Mouse (Mus musculus): Measurements from ENCODE around the gene Depp1.
"Not testable (repeated sequence)": the region's sequence is repeated elsewhere in the genome, so short reads cannot be mapped to it uniquely, and the experiment has no call there.

Depp1 gene

DNA sequence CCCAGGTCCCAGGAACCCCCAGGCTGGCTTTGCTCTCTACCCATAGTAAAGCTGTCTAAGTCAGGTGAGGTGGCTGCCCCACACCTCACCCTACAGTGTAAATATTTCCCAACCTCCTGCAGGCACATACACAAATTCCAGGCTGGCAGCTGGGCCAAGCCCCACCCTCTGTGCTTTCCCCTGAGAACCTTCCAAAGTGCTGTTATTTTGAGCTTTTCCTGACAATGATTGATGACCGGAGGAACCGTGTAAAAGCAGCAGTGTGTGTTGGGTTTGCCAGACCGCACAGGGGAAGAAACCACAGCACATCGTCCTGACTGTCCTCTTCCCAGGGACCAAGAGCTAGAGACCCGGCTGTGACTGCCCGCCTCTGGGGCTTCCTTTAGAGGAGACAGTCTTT lies at the start of gene Depp1:
Depp1 (plus strand) TSS at position 204 of the 400 bp plus-strand sequence.
- no peak for DNase-seq (ENCODE audit: extremely low spot score, low spot score)

- not testable (repeated sequence) for DNase-seq (ENCODE audit: extremely low spot score, low spot score)
Measured at GRCm38 (mm10) chr6:116600969-116601368, 49.4 kb upstream of the Depp1 start.

DNA sequence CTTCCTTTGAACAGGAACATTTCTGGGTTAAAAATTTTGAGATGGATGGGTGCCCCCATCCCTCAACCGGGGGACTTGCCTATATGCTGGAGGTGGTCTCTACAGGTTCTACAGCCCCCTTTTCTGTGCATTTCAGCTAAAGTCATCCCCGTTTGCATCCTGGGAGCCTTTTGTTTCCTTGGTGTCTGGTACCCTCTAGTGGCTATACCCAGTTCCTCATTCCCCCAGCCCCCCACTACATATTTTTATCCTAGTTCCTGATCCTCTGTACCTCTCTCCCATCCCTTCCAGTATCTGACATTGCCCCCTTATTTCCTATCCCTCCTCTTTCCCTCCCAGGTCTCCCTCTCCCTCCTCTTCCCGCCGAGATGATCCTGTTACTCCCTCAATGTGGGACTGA lies 43.2 kb upstream of the Depp1 start:
- no peak for DNase-seq (ENCODE audit: extremely low spot score, low spot score)

- DNase-seq (ENCODE audit: extremely low spot score, low spot score) = no peak
Measured at GRCm38 (mm10) chr6:116615719-116616118, 34.7 kb upstream of the Depp1 start.

GRCm38 (mm10) chr6:116618073-116618472 lies 32.3 kb upstream of the Depp1 start:
- no peak for DNase-seq (ENCODE audit: extremely low spot score, low spot score)

DNA sequence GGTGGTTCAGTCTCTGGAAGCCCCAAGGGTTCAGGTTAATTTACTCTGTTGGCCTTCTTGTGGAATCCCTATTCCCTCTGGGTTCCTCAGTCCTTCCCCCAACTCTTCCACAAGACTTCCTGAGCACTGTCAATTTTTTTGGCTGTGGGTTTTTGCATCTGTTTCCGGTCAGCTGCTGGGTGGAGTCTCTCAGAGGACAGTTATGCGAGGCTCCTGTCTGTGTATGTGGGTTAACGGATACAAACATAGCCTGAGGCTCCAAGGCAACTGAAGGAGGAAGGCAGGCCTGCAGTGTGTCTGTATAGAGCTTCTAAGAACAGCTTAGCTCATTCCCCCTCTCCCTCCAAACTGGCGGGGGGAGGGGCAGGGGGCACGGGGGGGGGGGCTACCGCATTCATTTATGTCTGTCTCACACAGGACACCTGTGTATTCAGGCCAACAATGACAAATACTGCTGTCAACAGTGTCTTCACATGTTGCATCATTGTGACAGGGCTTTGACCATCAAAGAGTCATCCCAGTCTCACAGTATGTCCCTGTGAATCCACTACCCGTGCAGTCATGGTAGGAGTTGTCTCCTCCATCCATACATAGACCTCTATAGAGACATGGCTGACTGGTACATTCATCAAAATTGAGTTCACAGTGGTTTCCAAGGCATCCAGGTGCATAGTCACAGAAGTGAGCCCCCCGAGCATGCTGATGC lies 28.9 kb upstream of the Depp1 start:
- DNase-seq (ENCODE audit: extremely low spot score, low spot score) = no peak

DNA sequence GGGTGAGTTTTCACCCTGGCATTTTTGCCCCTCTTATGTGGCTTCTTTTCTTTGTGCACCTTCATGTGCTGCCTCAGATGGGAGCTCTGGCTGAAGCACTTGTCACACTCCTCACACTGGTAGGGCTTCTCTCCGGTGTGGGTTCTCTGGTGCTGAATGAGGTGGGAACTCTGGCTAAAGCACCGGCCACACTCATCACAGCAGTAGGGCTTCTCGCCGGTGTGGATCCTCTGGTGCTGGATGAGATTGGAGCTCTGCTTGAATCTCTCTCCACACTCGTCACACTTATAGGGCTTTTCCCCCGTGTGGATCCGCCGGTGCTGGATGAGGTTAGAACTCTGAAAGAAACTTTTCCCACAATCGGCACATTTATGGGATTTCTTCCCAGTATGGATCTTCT lies 24.0 kb upstream of the Depp1 start:
- DNase-seq (ENCODE audit: extremely low spot score, low spot score) = not testable (repeated sequence)

- DNase-seq (ENCODE audit: extremely low spot score, low spot score) = no peak
Measured at GRCm38 (mm10) chr6:116628095-116628494, 22.3 kb upstream of the Depp1 start.

DNA sequence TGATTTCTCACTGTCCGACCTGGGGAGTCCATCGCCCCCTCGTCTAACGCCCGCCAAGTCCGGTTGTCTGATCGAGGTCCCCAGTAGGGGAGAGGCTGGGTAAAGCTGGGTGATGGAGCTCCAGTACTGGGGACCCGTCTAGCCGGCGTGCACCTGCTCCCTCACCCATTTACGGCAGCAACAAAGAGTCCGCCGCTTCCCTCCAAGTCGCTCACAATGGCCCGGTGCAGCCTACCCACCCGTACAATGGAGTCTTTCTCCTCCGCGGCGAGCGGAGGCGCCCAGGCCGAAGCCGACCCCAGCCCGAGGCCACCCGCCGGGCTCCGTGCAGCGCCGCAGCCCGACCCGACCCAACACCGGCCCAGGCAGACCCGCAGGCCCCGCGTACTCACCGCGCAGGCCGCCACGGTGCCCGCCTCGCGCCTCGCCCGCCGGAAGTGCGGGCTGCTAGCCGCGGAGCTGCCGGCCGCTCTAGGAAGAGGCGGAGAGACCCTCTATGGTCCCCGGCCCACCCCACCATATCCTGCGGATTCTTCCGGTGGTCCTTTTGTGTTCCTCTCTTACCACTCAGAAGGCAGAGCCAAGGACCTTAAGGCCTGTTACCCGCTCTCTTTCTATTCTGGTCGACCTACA lies 21.8 kb upstream of the Depp1 start, which contains the start of gene Zfp422:
Zfp422 (minus strand) TSS at position 461 of the 633 bp plus-strand sequence.
- DNase-seq (ENCODE audit: extremely low spot score, low spot score) = peak; percentile 88

DNA sequence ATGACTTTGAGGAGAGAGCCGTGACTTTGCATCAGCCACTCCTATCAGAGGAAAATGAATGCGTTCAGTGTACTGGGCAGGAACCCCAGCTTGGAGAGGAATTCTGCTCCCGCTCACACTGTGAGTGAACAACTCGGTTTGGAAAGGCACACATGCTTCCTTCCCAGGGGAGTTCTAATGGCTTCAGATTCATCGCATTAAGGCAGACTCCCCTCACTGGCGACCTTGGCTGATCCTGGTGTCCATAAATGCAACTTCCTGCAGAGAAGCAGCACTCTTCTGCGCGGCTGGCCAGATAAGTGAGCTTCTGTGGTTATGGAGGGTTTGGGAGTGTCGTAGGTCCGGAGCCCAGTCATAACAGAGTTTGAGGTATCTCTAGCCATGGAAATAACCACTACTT lies 20.6 kb upstream of the Depp1 start:
- DNase-seq (ENCODE audit: extremely low spot score, low spot score) = no peak

DNA sequence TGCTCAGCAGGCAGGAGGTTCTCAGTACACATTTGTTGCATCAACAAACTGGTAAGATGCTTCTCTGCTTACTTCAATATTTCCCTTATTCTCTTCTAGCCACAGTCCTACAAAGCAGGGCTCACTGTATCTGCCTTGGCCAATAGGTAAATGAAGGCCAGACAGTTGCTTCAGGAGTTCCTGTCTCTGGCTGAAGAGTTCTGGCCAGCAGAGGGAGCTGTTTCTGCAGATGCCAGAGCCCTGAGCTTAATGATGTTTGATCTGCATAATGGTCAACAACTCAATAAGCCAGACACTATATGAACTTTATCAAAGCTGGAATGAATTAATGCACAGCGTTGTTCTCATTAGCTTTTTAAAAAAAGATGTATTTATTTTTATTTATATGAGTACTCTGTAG lies 18.3 kb upstream of the Depp1 start:
- peak; percentile 63 for DNase-seq (ENCODE audit: extremely low spot score, low spot score)

GRCm38 (mm10) chr6:116633741-116634695 lies 16.4 kb upstream of the Depp1 start:
- no peak for DNase-seq (ENCODE audit: extremely low spot score, low spot score)

DNA sequence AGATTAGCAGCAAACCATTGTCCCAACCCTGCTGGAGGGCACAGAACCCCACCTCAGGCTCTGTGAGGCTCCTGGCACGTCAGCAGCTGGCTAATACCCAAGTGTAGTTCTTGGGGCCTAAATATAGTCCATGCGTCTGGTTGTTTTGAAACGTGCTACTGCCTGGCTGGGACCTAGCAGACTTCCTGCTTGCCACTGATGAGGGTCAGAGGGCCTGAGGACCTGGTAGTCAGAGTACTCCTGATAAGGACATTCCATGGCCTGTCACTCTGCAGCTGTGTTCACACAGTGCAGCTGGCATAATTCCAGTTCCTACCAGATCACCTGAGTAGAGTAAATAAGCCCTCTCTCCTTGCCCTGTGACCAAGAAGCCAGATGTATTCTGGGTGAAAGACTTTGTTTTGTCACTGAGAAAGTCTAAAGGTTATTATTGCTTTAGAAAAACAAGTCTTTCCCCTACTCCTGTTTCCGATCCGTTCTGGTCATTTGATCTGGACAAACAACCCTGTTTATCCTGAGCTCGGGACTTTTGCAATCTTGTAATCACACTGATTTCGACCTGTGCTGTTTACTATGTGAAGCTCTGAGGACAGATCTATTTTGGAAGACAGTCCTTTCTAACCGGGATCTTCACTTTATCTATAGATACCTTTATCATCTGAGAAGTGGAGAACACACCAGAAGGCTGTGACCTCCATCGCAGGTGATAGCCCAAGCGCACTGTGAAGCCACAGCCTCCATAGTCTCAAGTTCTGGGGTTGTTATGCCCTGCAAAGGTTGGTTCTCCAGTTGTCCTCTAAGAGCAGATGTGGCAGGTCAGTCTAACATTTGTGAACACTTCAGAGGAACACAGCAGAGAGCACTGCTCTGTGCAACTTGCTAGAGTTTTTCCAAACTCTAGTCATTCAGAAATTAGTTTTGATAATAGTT lies 14.9 kb upstream of the Depp1 start:
- no peak for DNase-seq (ENCODE audit: extremely low spot score, low spot score)

GRCm38 (mm10) chr6:116636581-116637235 lies 13.7 kb upstream of the Depp1 start:
- no peak for DNase-seq (ENCODE audit: extremely low spot score, low spot score)

- no peak for DNase-seq (ENCODE audit: extremely low spot score, low spot score)
Measured at GRCm38 (mm10) chr6:116637496-116637895, 12.9 kb upstream of the Depp1 start.

DNA sequence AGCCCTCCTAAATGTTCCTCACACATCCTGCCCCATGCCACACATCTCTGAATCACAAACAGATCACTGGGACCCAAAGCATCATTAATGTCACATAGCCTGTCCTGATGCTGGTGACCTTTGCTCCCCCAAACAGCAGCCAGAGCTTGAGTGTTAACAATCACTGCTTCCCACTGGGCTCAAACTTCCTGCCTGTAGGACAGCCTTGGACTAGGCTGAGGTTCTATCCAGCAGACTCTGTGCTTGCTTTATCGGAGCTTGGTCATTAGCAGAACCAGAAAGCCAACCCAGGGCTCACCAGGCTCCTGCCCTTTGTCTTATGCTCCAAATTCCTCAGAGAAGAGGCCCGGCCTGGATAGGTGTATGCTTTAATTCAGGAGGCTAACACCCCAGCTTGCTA lies 11.5 kb upstream of the Depp1 start:
- no peak for DNase-seq (ENCODE audit: extremely low spot score, low spot score)

- DNase-seq (ENCODE audit: extremely low spot score, low spot score) = no peak
Measured at GRCm38 (mm10) chr6:116639663-116640062, 10.7 kb upstream of the Depp1 start.

GRCm38 (mm10) chr6:116642942-116643341 lies 7.5 kb upstream of the Depp1 start:
- no peak for DNase-seq (ENCODE audit: extremely low spot score, low spot score)

- DNase-seq (ENCODE audit: extremely low spot score, low spot score) = no peak
Measured at GRCm38 (mm10) chr6:116643881-116644280, 6.5 kb upstream of the Depp1 start.

DNA sequence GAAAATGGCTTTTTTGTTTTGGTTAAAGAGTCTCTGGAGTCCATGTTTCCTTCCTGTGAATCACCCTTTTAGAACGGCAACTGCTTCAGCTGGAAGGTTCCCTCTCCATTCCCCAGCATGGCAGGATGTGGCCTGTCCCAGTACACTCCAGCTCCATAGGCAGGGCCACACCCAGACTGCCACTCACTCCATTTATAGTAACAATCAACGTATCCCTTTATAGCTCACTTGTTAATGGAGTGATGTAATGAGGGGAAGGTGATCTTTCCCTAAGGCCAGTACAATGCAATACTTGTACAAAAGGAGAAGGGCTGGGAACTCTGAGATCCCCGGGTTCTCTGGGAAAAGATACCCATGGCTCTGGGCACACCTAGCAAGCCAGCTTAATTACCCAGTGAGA lies 6.1 kb upstream of the Depp1 start:
- no peak for DNase-seq (ENCODE audit: extremely low spot score, low spot score)

Measured in neural tube, embryonic 10.5 days (tissue).